Mouse (Mus musculus): ENCODE measurements at regions not wholly inside any gene's neighbourhood (a gene's known extent, or its start where the extent isn't known, plus 50 kb on each side); places are given as distances from the start of the nearest gene placed in this dataset.

- H3K36me3 ChIP-seq (ENCODE audit: control insufficient read depth, insufficient read depth), result no peaks in the 10 kb centered on the region
- no peaks in the 10 kb centered on the region for H3K79me2 ChIP-seq (ENCODE audit: control insufficient read depth, insufficient read depth)
- H3K4me3 ChIP-seq, result no peak overlapping the region
- no peaks in the 10 kb centered on the region for H3K27me3 ChIP-seq (ENCODE audit: control insufficient read depth, insufficient read depth, insufficient read length)
- TF ChIP-seq E2F4 (IDR thresholded peaks at IDR 0.05; ENCODE audit: insufficient read depth), result no peak
- TF ChIP-seq REST (IDR thresholded peaks at IDR 0.05; ENCODE audit: insufficient read depth, insufficient read length), result no peak
- TF ChIP-seq POLR2AphosphoS2 (IDR thresholded peaks at IDR 0.05; ENCODE audit: insufficient read length, low read depth), result no peak
- TF ChIP-seq MYOG (IDR thresholded peaks at IDR 0.05; ENCODE audit: control insufficient read depth in 1 of 3, insufficient read depth in 1 of 3, insufficient read length in 2 of 3, low read depth in 2 of 3), result no peak
- no peak for TF ChIP-seq SRF (IDR thresholded peaks at IDR 0.05; ENCODE audit: control insufficient read depth, insufficient read length, low read depth)
- no peak for TF ChIP-seq MAX (IDR thresholded peaks at IDR 0.05; ENCODE audit: low read depth)
- no peak for TF ChIP-seq TCF3 (IDR thresholded peaks at IDR 0.05; ENCODE audit: insufficient read length, low read depth)
- no peak for TF ChIP-seq MYOD1 (IDR thresholded peaks at IDR 0.05; ENCODE audit: control insufficient read depth in 1 of 3, insufficient read length in 2 of 3, low read depth in 2 of 3)
- no peak for TF ChIP-seq POLR2A (IDR thresholded peaks at IDR 0.05; ENCODE audit: insufficient read length, low read depth)
- TF ChIP-seq CEBPB (IDR thresholded peaks at IDR 0.05; ENCODE audit: insufficient read depth, poor library complexity, severe bottlenecking), result no peak
- TF ChIP-seq USF1 (IDR thresholded peaks at IDR 0.05; ENCODE audit: low read depth), result no peak
- no peak for TF ChIP-seq TCF12 (IDR thresholded peaks at IDR 0.05; ENCODE audit: insufficient read depth, poor library complexity, severe bottlenecking)
- no peak overlapping the region for H3ac ChIP-seq (ENCODE audit: control insufficient read depth, insufficient read length)
- H3K4me2 ChIP-seq (ENCODE audit: low read depth), result no peak overlapping the region
Observed at GRCm38 (mm10) chr15:72383062-72383461, 1451.3 kb upstream of the Gm6569 start.

GRCm38 (mm10) chr15:72383470-72383869 is 1450.9 kb upstream of the Gm6569 start:
- H3K36me3 ChIP-seq (ENCODE audit: control insufficient read depth, insufficient read depth), result no peaks in the 10 kb centered on the region
- H3ac ChIP-seq (ENCODE audit: control insufficient read depth, insufficient read length), result no peak overlapping the region
- H3K79me2 ChIP-seq (ENCODE audit: control insufficient read depth, insufficient read depth), result no peaks in the 10 kb centered on the region
- no peak overlapping the region for H3K4me2 ChIP-seq (ENCODE audit: low read depth)
- no peak overlapping the region for H3K4me3 ChIP-seq
- TF ChIP-seq CEBPB (IDR thresholded peaks at IDR 0.05; ENCODE audit: insufficient read depth, poor library complexity, severe bottlenecking) (no peak), POLR2AphosphoS2 (IDR thresholded peaks at IDR 0.05; ENCODE audit: insufficient read length, low read depth) (no peak), TCF3 (IDR thresholded peaks at IDR 0.05; ENCODE audit: insufficient read length, low read depth) (no peak), MYOG (IDR thresholded peaks at IDR 0.05; ENCODE audit: control insufficient read depth in 1 of 3, insufficient read depth in 1 of 3, insufficient read length in 2 of 3, low read depth in 2 of 3) (no peak), REST (IDR thresholded peaks at IDR 0.05; ENCODE audit: insufficient read depth, insufficient read length) (no peak), MYOD1 (IDR thresholded peaks at IDR 0.05; ENCODE audit: control insufficient read depth in 1 of 3, insufficient read length in 2 of 3, low read depth in 2 of 3) (no peak), MAX (IDR thresholded peaks at IDR 0.05; ENCODE audit: low read depth) (no peak), TCF12 (IDR thresholded peaks at IDR 0.05; ENCODE audit: insufficient read depth, poor library complexity, severe bottlenecking) (no peak), E2F4 (IDR thresholded peaks at IDR 0.05; ENCODE audit: insufficient read depth) (no peak), USF1 (IDR thresholded peaks at IDR 0.05; ENCODE audit: low read depth) (no peak)
- H3K27me3 ChIP-seq (ENCODE audit: control insufficient read depth, insufficient read depth, insufficient read length), result no peaks in the 10 kb centered on the region

GRCm38 (mm10) chr15:72393226-72393625 is 1441.1 kb upstream of the Gm6569 start:
- Histone ChIP-seq H3K79me2 (ENCODE audit: control insufficient read depth, insufficient read depth) (no peaks in the 10 kb centered on the region), H3K4me3 (no peak overlapping the region), H3K27me3 (ENCODE audit: control insufficient read depth, insufficient read depth, insufficient read length) (no peaks in the 10 kb centered on the region), H3K4me2 (ENCODE audit: low read depth) (no peak overlapping the region), H3K36me3 (ENCODE audit: control insufficient read depth, insufficient read depth) (no peaks in the 10 kb centered on the region), H3ac (ENCODE audit: control insufficient read depth, insufficient read length) (no peak overlapping the region)
- TF ChIP-seq TCF12 (IDR thresholded peaks at IDR 0.05; ENCODE audit: insufficient read depth, poor library complexity, severe bottlenecking), result no peak
- no peak for TF ChIP-seq REST (IDR thresholded peaks at IDR 0.05; ENCODE audit: insufficient read depth, insufficient read length)
- no peak for TF ChIP-seq CEBPB (IDR thresholded peaks at IDR 0.05; ENCODE audit: insufficient read depth, poor library complexity, severe bottlenecking)
- no peak for TF ChIP-seq E2F4 (IDR thresholded peaks at IDR 0.05; ENCODE audit: insufficient read depth)
- no peak for TF ChIP-seq TCF3 (IDR thresholded peaks at IDR 0.05; ENCODE audit: insufficient read length, low read depth)
- no peak for TF ChIP-seq MYOG (IDR thresholded peaks at IDR 0.05; ENCODE audit: control insufficient read depth in 1 of 3, insufficient read depth in 1 of 3, insufficient read length in 2 of 3, low read depth in 2 of 3)
- no peak for TF ChIP-seq POLR2A (IDR thresholded peaks at IDR 0.05; ENCODE audit: insufficient read length, low read depth)
- no peak for TF ChIP-seq SRF (IDR thresholded peaks at IDR 0.05; ENCODE audit: control insufficient read depth, insufficient read length, low read depth)
- TF ChIP-seq MAX (IDR thresholded peaks at IDR 0.05; ENCODE audit: low read depth), result no peak
- TF ChIP-seq MYOD1 (IDR thresholded peaks at IDR 0.05; ENCODE audit: control insufficient read depth in 1 of 3, insufficient read length in 2 of 3, low read depth in 2 of 3), result no peak
- TF ChIP-seq POLR2AphosphoS2 (IDR thresholded peaks at IDR 0.05; ENCODE audit: insufficient read length, low read depth), result no peak
- TF ChIP-seq USF1 (IDR thresholded peaks at IDR 0.05; ENCODE audit: low read depth), result no peak

GRCm38 (mm10) chr15:72411956-72412355 is 1422.4 kb upstream of the Gm6569 start:
- Histone ChIP-seq H3K79me2 (ENCODE audit: control insufficient read depth, insufficient read depth) (no peaks in the 10 kb centered on the region), H3ac (ENCODE audit: control insufficient read depth, insufficient read length) (no peak overlapping the region), H3K4me2 (ENCODE audit: low read depth) (no peak overlapping the region), H3K36me3 (ENCODE audit: control insufficient read depth, insufficient read depth) (no peaks in the 10 kb centered on the region), H3K4me3 (no peak overlapping the region), H3K27me3 (ENCODE audit: control insufficient read depth, insufficient read depth, insufficient read length) (no peaks in the 10 kb centered on the region)
- no peak for TF ChIP-seq USF1 (IDR thresholded peaks at IDR 0.05; ENCODE audit: low read depth)
- TF ChIP-seq TCF3 (IDR thresholded peaks at IDR 0.05; ENCODE audit: insufficient read length, low read depth), result no peak
- no peak for TF ChIP-seq TCF12 (IDR thresholded peaks at IDR 0.05; ENCODE audit: insufficient read depth, poor library complexity, severe bottlenecking)
- TF ChIP-seq POLR2AphosphoS2 (IDR thresholded peaks at IDR 0.05; ENCODE audit: insufficient read length, low read depth), result no peak
- TF ChIP-seq E2F4 (IDR thresholded peaks at IDR 0.05; ENCODE audit: insufficient read depth), result no peak
- TF ChIP-seq POLR2A (IDR thresholded peaks at IDR 0.05; ENCODE audit: insufficient read length, low read depth), result no peak
- no peak for TF ChIP-seq MYOG (IDR thresholded peaks at IDR 0.05; ENCODE audit: control insufficient read depth in 1 of 3, insufficient read depth in 1 of 3, insufficient read length in 2 of 3, low read depth in 2 of 3)
- TF ChIP-seq MYOD1 (IDR thresholded peaks at IDR 0.05; ENCODE audit: control insufficient read depth in 1 of 3, insufficient read length in 2 of 3, low read depth in 2 of 3), result no peak
- TF ChIP-seq MAX (IDR thresholded peaks at IDR 0.05; ENCODE audit: low read depth), result no peak
- TF ChIP-seq CEBPB (IDR thresholded peaks at IDR 0.05; ENCODE audit: insufficient read depth, poor library complexity, severe bottlenecking), result no peak
- TF ChIP-seq SRF (IDR thresholded peaks at IDR 0.05; ENCODE audit: control insufficient read depth, insufficient read length, low read depth), result no peak
- TF ChIP-seq REST (IDR thresholded peaks at IDR 0.05; ENCODE audit: insufficient read depth, insufficient read length), result no peak

Measured in myocyte (in vitro differentiated cells).